Mouse (Mus musculus): ENCODE measurements around the gene Hsd3b4.
"Not testable (repeated sequence)": the region's sequence is repeated elsewhere in the genome, so short reads cannot be mapped to it uniquely, and the experiment has no call there.

Gene Hsd3b4

DNA sequence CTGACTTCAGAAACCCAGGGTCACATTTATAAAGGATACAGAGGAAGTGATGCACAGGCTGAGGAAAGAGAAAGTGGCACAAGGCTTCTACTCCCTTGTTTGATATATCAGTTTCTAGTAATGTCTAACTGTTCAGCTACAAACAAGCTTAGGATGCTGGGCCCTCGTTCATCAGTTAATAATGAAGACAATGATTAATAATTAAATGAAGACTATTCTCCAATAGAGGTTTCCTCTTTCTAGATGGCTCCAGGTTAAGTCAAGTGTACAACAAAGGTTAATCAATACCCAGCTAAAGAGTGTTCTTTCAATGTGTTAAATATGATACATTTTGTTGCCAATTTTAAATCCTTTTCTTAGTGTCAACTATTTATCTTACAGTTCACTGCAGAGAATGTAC is at the start of gene Hsd3b4:
Gene Hsd3b4 (minus strand): TSS at position 101 of the 400 bp plus-strand sequence.
- DNase-seq (ENCODE audit: extremely low spot score, low read depth, low spot score), result not testable (repeated sequence)

- not testable (repeated sequence) for DNase-seq (ENCODE audit: extremely low spot score, low read depth, low spot score)
Observed at GRCm38 (mm10) chr3:98550832-98551231, 40.5 kb upstream of the Hsd3b4 start.

GRCm38 (mm10) chr3:98550215-98550614 is 39.9 kb upstream of the Hsd3b4 start:
- DNase-seq (ENCODE audit: extremely low spot score, low read depth, low spot score), result not testable (repeated sequence)

- not testable (repeated sequence) for DNase-seq (ENCODE audit: extremely low spot score, low read depth, low spot score)
Observed at GRCm38 (mm10) chr3:98548495-98548894, 38.2 kb upstream of the Hsd3b4 start.

GRCm38 (mm10) chr3:98547641-98548040 is 37.3 kb upstream of the Hsd3b4 start:
- not testable (repeated sequence) for DNase-seq (ENCODE audit: extremely low spot score, low read depth, low spot score)

- not testable (repeated sequence) for DNase-seq (ENCODE audit: extremely low spot score, low read depth, low spot score)
Observed at GRCm38 (mm10) chr3:98524978-98525377, 14.7 kb upstream of the Hsd3b4 start.

DNA sequence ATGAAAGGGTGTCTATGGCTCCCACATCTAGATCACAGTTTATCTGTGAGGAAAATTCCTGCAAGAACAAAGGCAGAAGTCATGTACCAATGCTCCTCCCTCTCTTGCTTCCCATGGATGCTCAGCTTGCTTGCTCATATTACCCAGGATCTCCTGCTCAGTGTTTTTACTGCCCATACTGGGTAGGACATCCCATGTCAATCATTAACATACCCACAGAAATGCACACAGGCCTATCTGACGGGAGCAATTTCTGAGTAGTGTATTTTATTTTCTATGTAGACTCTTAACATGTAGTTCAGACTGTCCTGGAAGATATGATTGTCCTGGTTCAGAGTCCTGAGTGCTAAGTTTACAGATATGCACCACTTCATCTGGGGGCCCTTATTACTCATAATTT is 14.2 kb upstream of the Hsd3b4 start:
- not testable (repeated sequence) for DNase-seq (ENCODE audit: extremely low spot score, low read depth, low spot score)

GRCm38 (mm10) chr3:98522779-98523178 is 12.5 kb upstream of the Hsd3b4 start:
- DNase-seq (ENCODE audit: extremely low spot score, low read depth, low spot score), result not testable (repeated sequence)

DNA sequence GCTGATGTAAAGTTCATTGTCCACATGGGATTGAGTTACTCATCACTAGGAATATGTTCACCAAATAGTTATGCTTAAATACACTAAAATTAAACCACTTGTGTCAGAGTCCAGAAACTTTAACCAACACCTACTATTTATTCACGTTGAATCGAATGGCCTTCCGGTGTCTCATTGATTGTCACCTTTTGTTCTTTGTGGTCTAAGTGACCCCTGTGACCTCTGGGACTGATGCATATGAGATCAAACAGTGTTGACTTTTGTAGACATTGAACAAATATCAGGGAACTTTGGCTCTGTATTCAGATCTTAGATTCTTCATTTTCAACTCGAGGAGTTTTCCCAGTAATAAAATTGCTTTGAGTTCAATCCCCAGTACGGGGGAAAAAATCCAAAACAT is 3.1 kb downstream of the Hsd3b4 start:
- DNase-seq (ENCODE audit: extremely low spot score, low read depth, low spot score), result not testable (repeated sequence)

DNA sequence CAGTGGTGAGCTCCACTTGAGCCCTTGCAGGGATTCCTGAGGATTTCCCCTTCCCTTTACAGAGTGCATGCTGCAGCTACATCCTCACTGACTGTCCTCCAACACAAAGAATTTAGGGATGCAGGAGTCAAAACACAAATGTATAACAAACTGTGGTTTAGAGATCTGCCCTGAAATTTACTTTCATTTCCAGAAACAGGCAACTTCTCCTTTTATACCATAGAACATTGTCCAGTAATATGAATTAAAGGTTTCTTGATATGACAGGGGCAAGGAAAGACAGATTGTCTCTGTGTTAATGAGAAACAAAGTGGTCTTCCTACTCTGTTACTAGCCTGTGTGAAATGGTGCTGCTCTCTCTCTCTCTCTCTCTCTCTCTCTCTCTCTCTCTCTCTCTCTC is 12.9 kb downstream of the Hsd3b4 start:
- not testable (repeated sequence) for DNase-seq (ENCODE audit: extremely low spot score, low read depth, low spot score)

- DNase-seq (ENCODE audit: extremely low spot score, low read depth, low spot score), result not testable (repeated sequence)
Observed at GRCm38 (mm10) chr3:98496762-98497161, 13.6 kb downstream of the Hsd3b4 start.

DNA sequence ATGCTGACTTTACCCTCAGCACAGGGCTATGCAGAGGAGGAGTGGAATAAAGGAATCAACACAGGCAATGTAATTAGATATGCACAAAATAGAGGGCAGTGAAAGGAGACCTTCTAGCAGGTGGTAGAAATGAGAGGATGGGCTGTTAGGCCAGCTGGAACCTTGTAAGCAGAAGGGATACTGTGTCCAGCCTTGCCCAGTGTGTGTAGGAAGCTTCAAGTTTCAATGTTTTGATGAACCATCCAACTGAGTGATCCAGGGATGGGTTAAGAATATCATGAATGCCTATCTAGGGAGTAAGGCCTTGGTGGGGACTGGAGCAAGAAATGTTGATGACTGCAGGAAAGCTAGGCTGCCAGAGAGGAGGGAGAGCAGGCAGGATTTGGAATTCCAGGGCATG is 15.3 kb downstream of the Hsd3b4 start:
- DNase-seq (ENCODE audit: extremely low spot score, low read depth, low spot score), result not testable (repeated sequence)

DNA sequence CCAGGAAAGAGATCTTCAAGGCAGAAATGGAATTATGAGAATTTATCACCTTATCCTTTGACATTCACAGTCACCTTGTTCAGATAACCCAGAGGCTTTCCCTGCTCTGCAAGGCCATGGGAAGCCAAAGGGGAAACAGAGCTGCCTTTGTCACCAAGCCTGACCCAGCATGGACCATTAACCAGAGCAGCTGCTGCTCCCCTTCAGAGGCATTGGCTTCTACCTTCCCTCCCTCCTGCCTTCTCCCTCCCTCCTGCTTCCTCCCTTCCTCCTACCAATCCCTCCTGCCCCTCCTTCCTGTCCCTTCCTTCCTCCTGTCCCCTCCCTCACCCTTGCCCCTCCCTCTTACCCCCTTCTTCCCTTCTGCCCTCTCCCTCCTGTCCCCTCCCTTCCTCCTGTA is 16.1 kb downstream of the Hsd3b4 start:
- DNase-seq (ENCODE audit: extremely low spot score, low read depth, low spot score), result not testable (repeated sequence)

DNA sequence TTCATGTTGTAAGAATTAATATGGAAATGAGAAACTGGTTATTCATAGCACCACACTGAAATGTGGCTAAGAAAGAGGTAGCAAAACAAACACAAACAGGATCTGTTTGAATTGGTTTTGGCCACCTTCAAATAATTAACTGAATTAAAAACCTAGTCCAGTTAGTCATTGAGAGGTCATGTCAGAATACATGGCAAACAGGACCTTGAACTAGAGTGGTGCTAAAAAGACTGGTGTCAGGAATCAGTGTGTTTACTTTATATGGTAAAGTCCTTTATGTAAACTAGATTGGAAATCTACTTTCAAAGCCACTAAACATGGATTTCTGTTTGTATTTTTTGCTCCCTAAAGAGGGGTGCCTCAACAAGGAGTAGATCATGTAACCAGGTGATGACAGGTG is 38.8 kb downstream of the Hsd3b4 start:
- not testable (repeated sequence) for DNase-seq (ENCODE audit: extremely low spot score, low read depth, low spot score)

DNA sequence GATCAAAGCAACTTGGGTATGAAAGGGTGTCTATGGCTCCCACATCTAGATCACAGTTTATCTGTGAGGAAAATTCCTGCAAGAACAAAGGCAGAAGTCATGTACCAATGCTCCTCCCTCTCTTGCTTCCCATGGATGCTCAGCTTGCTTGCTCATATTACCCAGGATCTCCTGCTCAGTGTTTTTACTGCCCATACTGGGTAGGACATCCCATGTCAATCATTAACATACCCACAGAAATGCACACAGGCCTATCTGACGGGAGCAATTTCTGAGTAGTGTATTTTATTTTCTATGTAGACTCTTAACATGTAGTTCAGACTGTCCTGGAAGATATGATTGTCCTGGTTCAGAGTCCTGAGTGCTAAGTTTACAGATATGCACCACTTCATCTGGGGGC is 39.3 kb downstream of the Hsd3b4 start:
- DNase-seq (ENCODE audit: extremely low spot score, low read depth, low spot score), result not testable (repeated sequence)

DNA sequence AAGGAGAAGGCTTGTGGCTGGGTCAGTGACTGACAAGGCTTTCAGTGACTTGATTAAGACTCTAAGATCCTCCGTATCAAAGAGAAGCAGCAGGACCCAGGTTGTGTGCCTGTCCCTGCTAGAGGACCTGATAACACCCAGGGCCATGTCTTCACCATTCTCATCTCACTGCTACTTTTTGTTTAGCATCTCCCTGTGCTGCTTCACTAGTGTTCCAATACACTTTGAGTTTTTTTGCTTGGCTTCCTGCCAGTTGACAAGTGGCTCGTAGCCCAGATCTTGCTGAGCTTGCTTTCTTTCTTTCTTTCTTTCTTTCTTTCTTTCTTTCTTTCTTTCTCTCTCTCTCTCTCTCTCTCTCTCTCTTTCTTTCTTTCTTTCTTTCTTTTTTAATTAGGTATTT is 41.0 kb downstream of the Hsd3b4 start:
- not testable (repeated sequence) for DNase-seq (ENCODE audit: extremely low spot score, low read depth, low spot score)

DNA sequence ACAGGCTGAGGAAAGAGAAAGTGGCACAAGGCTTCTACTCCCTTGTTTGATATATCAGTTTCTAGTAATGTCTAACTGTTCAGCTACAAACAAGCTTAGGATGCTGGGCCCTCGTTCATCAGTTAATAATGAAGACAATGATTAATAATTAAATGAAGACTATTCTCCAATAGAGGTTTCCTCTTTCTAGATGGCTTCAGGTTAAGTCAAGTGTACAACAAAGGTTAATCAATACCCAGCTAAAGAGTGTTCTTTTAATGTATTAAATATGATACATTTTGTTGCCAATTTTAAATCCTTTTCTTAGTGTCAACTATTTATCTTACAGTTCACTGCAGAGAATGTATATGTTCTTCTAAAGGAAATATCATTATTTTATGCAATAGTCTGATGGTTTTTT is 53.3 kb downstream of the Hsd3b4 start, which contains the start of gene Gm4450:
Gene Gm4450 (minus strand): TSS at position 101 of the 400 bp plus-strand sequence.
- not testable (repeated sequence) for DNase-seq (ENCODE audit: extremely low spot score, low read depth, low spot score)

- not testable (repeated sequence) for DNase-seq (ENCODE audit: extremely low spot score, low read depth, low spot score)
Observed at GRCm38 (mm10) chr3:98453786-98454185, 56.5 kb downstream of the Hsd3b4 start.
